Comparison of ENCODE assay signal across 7 mouse cellular contexts in the genomic region with DNA sequence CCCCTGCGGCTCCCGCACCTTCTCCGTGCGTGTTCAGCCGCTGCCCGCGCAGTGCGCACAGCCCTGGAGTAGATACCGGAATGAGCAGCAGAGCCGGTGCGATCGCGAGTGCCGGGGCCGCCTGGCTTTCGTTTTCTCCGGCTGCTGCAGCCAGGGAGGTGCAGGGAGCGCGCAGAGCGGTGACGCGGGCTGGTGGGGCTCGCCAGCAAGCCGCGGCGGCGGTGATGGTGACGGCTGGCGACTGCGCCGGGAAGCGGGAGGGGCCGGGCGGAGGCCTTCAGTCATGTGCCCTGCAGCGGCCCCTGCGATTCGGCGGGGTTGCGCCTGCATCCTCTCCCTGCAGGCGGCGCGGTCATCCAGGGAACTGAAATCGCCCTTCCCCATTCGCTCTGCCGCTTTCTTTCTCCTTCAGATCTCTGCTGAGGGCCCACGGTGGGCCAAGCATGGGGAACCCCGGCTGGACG. TPM values are rescaled to one million over a fixed set of nuclear protein-coding genes. Genes with fewer than 3 reads are reported as not detected.
DNase-seq lines count a peak whose midpoint lies in the region; ATAC-seq and TF ChIP-seq lines count a peak whose summit lies in the region.

No protein-coding gene starts in this region.

- 0 out of 2 replicates have a peak, but pooled peaks cover 3% of the 10 kb centered on the region for H3K9me3 ChIP-seq in intestine, postnatal 0 days (ENCODE audit: control insufficient read depth)
- no peaks in the 10 kb centered on the region for H3K9me3 ChIP-seq in midbrain, embryonic 12.5 days

- no peaks in the 10 kb centered on the region; the same call in 1 of the 2 replicates for H3K4me1 ChIP-seq in intestine, postnatal 0 days (replicated peaks; ENCODE audit: control insufficient read depth, insufficient read depth, low read length)
- peaks cover 24% of the 10 kb centered on the region for H3K4me1 ChIP-seq in midbrain, embryonic 12.5 days
- H3K4me1 ChIP-seq in small intestine, adult 2 months (ENCODE audit: control insufficient read depth, insufficient read depth, insufficient read length, low read length): peaks cover 10% of the 10 kb centered on the region; the same call in 1 of the 2 replicates

- peak overlapping the region; percentile 88 for H3K9ac ChIP-seq in intestine, postnatal 0 days (ENCODE audit: low read depth, low read length)
- peak overlapping the region; percentile 96 for H3K9ac ChIP-seq in midbrain, embryonic 12.5 days (replicated peaks)

- peak; percentile 89 for TF ChIP-seq POLR2A in small intestine, adult 2 months (IDR thresholded peaks at IDR 0.05; ENCODE audit: low read depth, low read length)

- no peaks in the 10 kb centered on the region for H3K36me3 ChIP-seq in intestine, postnatal 0 days (ENCODE audit: control insufficient read depth, insufficient read depth)
- H3K36me3 ChIP-seq in midbrain, embryonic 12.5 days: no peaks in the 10 kb centered on the region
- H3K36me3 ChIP-seq in small intestine, adult 2 months (ENCODE audit: control insufficient read depth, insufficient read depth, low read length): no peaks in the 10 kb centered on the region

- peak; percentile 90 for TF ChIP-seq CTCF in intestine, postnatal 0 days (IDR thresholded peaks at IDR 0.05; ENCODE audit: low read depth)
- TF ChIP-seq CTCF in small intestine, adult 2 months (IDR thresholded peaks at IDR 0.05; ENCODE audit: extremely low read depth, insufficient read length, insufficient replicate concordance, low read depth, low read length): peak; percentile 68

- H3K4me2 ChIP-seq in intestine, postnatal 0 days (replicated peaks; ENCODE audit: low read depth): peak overlapping the region; percentile 73
- peak overlapping the region; percentile 71 for H3K4me2 ChIP-seq in midbrain, embryonic 12.5 days (replicated peaks)

- no peaks in the 10 kb centered on the region for H3K27me3 ChIP-seq in intestine, postnatal 0 days (replicated peaks; ENCODE audit: control insufficient read depth, insufficient read depth, low read length)
- no peaks in the 10 kb centered on the region for H3K27me3 ChIP-seq in midbrain, embryonic 12.5 days
- no peaks in the 10 kb centered on the region for H3K27me3 ChIP-seq in small intestine, adult 2 months (ENCODE audit: control insufficient read depth, insufficient read depth, low read length)

- peak overlapping the region; percentile 76 for H3K4me3 ChIP-seq in intestine, postnatal 0 days (ENCODE audit: low read depth, low read length)
- peak overlapping the region; percentile 90 for H3K4me3 ChIP-seq in midbrain, embryonic 12.5 days
- peak overlapping the region; percentile 93 for H3K4me3 ChIP-seq in small intestine, adult 2 months (ENCODE audit: low read depth, low read length)

- H3K27ac ChIP-seq in intestine, postnatal 0 days (ENCODE audit: low read depth, low read length): peak overlapping the region; percentile 97
- peak overlapping the region; percentile 99 for H3K27ac ChIP-seq in midbrain, embryonic 12.5 days (replicated peaks)
- H3K27ac ChIP-seq in small intestine, adult 2 months (ENCODE audit: insufficient read depth, low read depth, low read length): peak overlapping the region; percentile 97

- peak; percentile 98 for ATAC-seq in intestine, postnatal 0 days
- ATAC-seq in midbrain, embryonic 12.5 days (ENCODE audit: low FRiP score, low read depth): peak; percentile 97

- 0% methylated on average over 47 of the region's 48 CpGs for WGBS in intestine, postnatal 0 days
- under 1% methylated on average over 47 of the region's 48 CpGs for WGBS in midbrain, embryonic 12.5 days
- WGBS in small intestine, adult 2 months: under 1% methylated on average over 48 of the region's 48 CpGs

- intact Hi-C loops in left cerebral cortex, postnatal 4 days (cut with DNase I): no loop called here

- peak; percentile 99 for DNase-seq in adrenal gland, adult 2 months
- DNase-seq in embryo, embryonic 11.5 days (ENCODE audit: low read depth, low spot score): peak; percentile 85
- DNase-seq in gastrocnemius, postnatal 4 days (ENCODE audit: low spot score in 2 of 2): peak; percentile 95 to 97
- peak; percentile 96 for DNase-seq in left cerebral cortex, postnatal 4 days

RNA-seq across cellular contexts. Expression of gene Scarb2, which starts 1.2 kb away (rescaled TPM):
- 10 to 100 TPM; 58.7 to 79.0 TPM for total RNA-seq in adrenal gland, adult 2 months (2021)
- polyA plus RNA-seq in adrenal gland, adult 2 months (2012; rRNA removed): 18.1 and 19.6 TPM in 2 replicates
- 10 to 100 TPM; 90.2 to 96.8 TPM for total RNA-seq in gastrocnemius, postnatal 4 days (2021)
- polyA plus RNA-seq in intestine, postnatal 0 days (2015; fragmentation: Nextera tagmentation; extraction: Ambion mirVana): 18.0 and 19.7 TPM in 2 replicates
- total RNA-seq in left cerebral cortex, postnatal 4 days (2021): 100 to 1,000 TPM; 112 to 115 TPM
- 14.2 and 17.0 TPM in 2 replicates for polyA plus RNA-seq in midbrain, embryonic 12.5 days (2016; fragmentation: Nextera tagmentation; extraction: Ambion mirVana)
- polyA plus RNA-seq in small intestine, adult 2 months (2012; rRNA removed): 7.9 and 8.4 TPM in 2 replicates

RNA-seq across cellular contexts. Expression of gene Fam47e, which starts 49.4 kb away (rescaled TPM):
- not detected for total RNA-seq in adrenal gland, adult 2 months (2021)
- not detected in 2 replicates for polyA plus RNA-seq in adrenal gland, adult 2 months (2012; rRNA removed)
- total RNA-seq in gastrocnemius, postnatal 4 days (2021): not detected
- not detected in 2 replicates for polyA plus RNA-seq in intestine, postnatal 0 days (2015; fragmentation: Nextera tagmentation; extraction: Ambion mirVana)
- total RNA-seq in left cerebral cortex, postnatal 4 days (2021): under 1 TPM; 0.42 to 0.60 TPM
- not detected in 2 replicates for polyA plus RNA-seq in midbrain, embryonic 12.5 days (2016; fragmentation: Nextera tagmentation; extraction: Ambion mirVana)
- not detected in 2 replicates for polyA plus RNA-seq in small intestine, adult 2 months (2012; rRNA removed)

Comparison
In these comparisons a context has a peak if more than half of its experiments do, and no peak if none do; other contexts are left out.
1. Peak in every context shown above with its lines: DNase-seq, ATAC-seq, H3K4me3 ChIP-seq and H3K27ac ChIP-seq.